12 mouse cellular contexts compared by ENCODE assay signal in genomic region chr10:121349244-121349643, GRCm38 (mm10). TPM values are rescaled to one million over a fixed set of nuclear protein-coding genes. Genes with fewer than 3 reads are reported as not detected.
A peak's percentile ranks its signal among the peaks of the same experiment; 100 is the strongest.
DNase-seq lines count a peak whose midpoint lies in the region; ATAC-seq and TF ChIP-seq lines count a peak whose summit lies in the region.
"Had no signal": no experiment of that assay in that cellular context is flagged by ENCODE, and none has a peak within 500 bp of the region (broad histone marks: within the 10 kb centered on the region; RNA-seq: fewer than 3 reads in every experiment).

No protein-coding gene starts in this region.

- peak overlapping the region; percentile 25 for H3K27ac ChIP-seq in heart, embryonic 12.5 days (ENCODE audit: poor library complexity, severe bottlenecking)
- no peak overlapping the region for H3K27ac ChIP-seq in lung, postnatal 0 days (ENCODE audit: low read length)
- H3K27ac ChIP-seq in intestine, embryonic 15.5 days: no peak overlapping the region
- no peak overlapping the region; the same call in 1 of the 2 replicates for H3K27ac ChIP-seq in stomach, postnatal 0 days (replicated peaks)
- H3K27ac ChIP-seq: hindbrain, postnatal 0 days had no signal

- no peak overlapping the region for H3K9ac ChIP-seq in heart, embryonic 12.5 days
- no peak overlapping the region for H3K9ac ChIP-seq in lung, postnatal 0 days (replicated peaks; ENCODE audit: low read depth)
- no peak overlapping the region for H3K9ac ChIP-seq in intestine, embryonic 15.5 days
- no peak overlapping the region for H3K9ac ChIP-seq in stomach, postnatal 0 days (ENCODE audit: low read length)

- intact Hi-C loops in heart, postnatal 14 days (cut with DNase I): no loop called here

- peaks cover 18% of the 10 kb centered on the region for H3K4me1 ChIP-seq in heart, embryonic 12.5 days (replicated peaks)
- 0 out of 2 replicates have a peak, but pooled peaks cover 8% of the 10 kb centered on the region for H3K4me1 ChIP-seq in lung, postnatal 0 days (ENCODE audit: insufficient read depth, low read depth, low read length)
- peaks cover 11% of the 10 kb centered on the region for H3K4me1 ChIP-seq in intestine, embryonic 15.5 days (replicated peaks)
- H3K4me1 ChIP-seq in stomach, postnatal 0 days (replicated peaks; ENCODE audit: control insufficient read depth, insufficient read depth): peaks cover 4% of the 10 kb centered on the region; the same call in 1 of the 2 replicates

- no peak for DNase-seq in heart, postnatal 14 days
- no peak for DNase-seq in lung, postnatal 0 days (ENCODE audit: low spot score)
- no peak for DNase-seq in lung, postnatal 36 days
- DNase-seq in stomach, postnatal 0 days (ENCODE audit: low spot score): no peak
- DNase-seq in testis, postnatal 14 days (ENCODE audit: low spot score): no peak
- DNase-seq: cerebellum, adult 9-10 months; liver; midbrain, embryonic 14.5 days; thymus, postnatal 14 days had no signal

- no peak for ATAC-seq in heart, embryonic 12.5 days (ENCODE audit: insufficient number of reproducible peaks, low FRiP score)
- no peak for ATAC-seq in lung, postnatal 0 days
- no peak for ATAC-seq in intestine, embryonic 15.5 days
- no peak for ATAC-seq in stomach, postnatal 0 days (ENCODE audit: low FRiP score, low TSS enrichment)
- ATAC-seq: hindbrain, postnatal 0 days had no signal

- WGBS in heart, embryonic 12.5 days: 23% methylated on average over 5 of the region's 5 CpGs
- WGBS in lung, postnatal 0 days: 30% methylated on average over 5 of the region's 5 CpGs
- WGBS in intestine, embryonic 15.5 days: 30% methylated on average over 5 of the region's 5 CpGs
- WGBS in stomach, postnatal 0 days: 30% methylated on average over 5 of the region's 5 CpGs

- no peaks in the 10 kb centered on the region; the same call in 1 of the 2 replicates for H3K9me3 ChIP-seq in heart, embryonic 12.5 days (replicated peaks)
- H3K9me3 ChIP-seq in lung, postnatal 0 days (ENCODE audit: low read length): no peaks in the 10 kb centered on the region
- H3K9me3 ChIP-seq in intestine, embryonic 15.5 days: no peaks in the 10 kb centered on the region
- no peaks in the 10 kb centered on the region for H3K9me3 ChIP-seq in stomach, postnatal 0 days (ENCODE audit: control insufficient read depth, low read length)

- H3K36me3 ChIP-seq in heart, embryonic 12.5 days: no peaks in the 10 kb centered on the region
- H3K36me3 ChIP-seq in lung, postnatal 0 days (ENCODE audit: insufficient read depth, low read length): no peaks in the 10 kb centered on the region
- no peaks in the 10 kb centered on the region for H3K36me3 ChIP-seq in intestine, embryonic 15.5 days
- no peaks in the 10 kb centered on the region for H3K36me3 ChIP-seq in stomach, postnatal 0 days (ENCODE audit: control insufficient read depth, insufficient read depth, low read length)

- H3K27me3 ChIP-seq in heart, embryonic 12.5 days (replicated peaks): peaks cover 10% of the 10 kb centered on the region; the same call in 1 of the 2 replicates
- H3K27me3 ChIP-seq in lung, postnatal 0 days (replicated peaks; ENCODE audit: insufficient read depth, low read length): no peaks in the 10 kb centered on the region
- peaks cover 7% of the 10 kb centered on the region for H3K27me3 ChIP-seq in intestine, embryonic 15.5 days (replicated peaks)
- H3K27me3 ChIP-seq in stomach, postnatal 0 days (ENCODE audit: control insufficient read depth, insufficient read depth, low read length): no peaks in the 10 kb centered on the region; the same call in 1 of the 2 replicates

- no peak for TF ChIP-seq EP300 in lung, postnatal 0 days (IDR thresholded peaks at IDR 0.05)
- TF ChIP-seq EP300 in stomach, postnatal 0 days (optimal IDR thresholded peaks at IDR 0.05): no peak

- peak overlapping the region; percentile 46 for H3K4me2 ChIP-seq in heart, embryonic 12.5 days
- peak overlapping the region; percentile 88; the same call in 1 of the 2 replicates for H3K4me2 ChIP-seq in lung, postnatal 0 days (replicated peaks; ENCODE audit: low read depth, low read length)
- H3K4me2 ChIP-seq in intestine, embryonic 15.5 days (replicated peaks): peak overlapping the region; percentile 90
- H3K4me2 ChIP-seq in stomach, postnatal 0 days (replicated peaks; ENCODE audit: low read depth): peak overlapping the region; percentile 70

- 0 out of 2 replicates have a peak overlapping the region, but pooled peaks have one; percentile 9 for H3K4me3 ChIP-seq in heart, embryonic 12.5 days
- H3K4me3 ChIP-seq in lung, postnatal 0 days (ENCODE audit: low read depth, low read length): no peak overlapping the region
- no peak overlapping the region; the same call in 1 of the 2 replicates for H3K4me3 ChIP-seq in intestine, embryonic 15.5 days (replicated peaks)
- no peak overlapping the region for H3K4me3 ChIP-seq in stomach, postnatal 0 days (ENCODE audit: low read depth, low read length)

- TF ChIP-seq CTCF in lung, postnatal 0 days (IDR thresholded peaks at IDR 0.05): no peak
- TF ChIP-seq CTCF in stomach, postnatal 0 days (IDR thresholded peaks at IDR 0.05; ENCODE audit: low read depth): no peak

RNA-seq across cellular contexts. Expression of gene Tbc1d30, which starts 1.8 kb away (rescaled TPM):
- 1.3 and 1.4 TPM in 2 replicates for polyA plus RNA-seq in heart, embryonic 12.5 days (2016; fragmentation: Nextera tagmentation; extraction: Ambion mirVana)
- total RNA-seq in heart, postnatal 14 days (2021): 1 to 10 TPM; 1.8 to 2.2 TPM
- polyA plus RNA-seq in lung, postnatal 0 days (2015; fragmentation: Nextera tagmentation; extraction: Ambion mirVana): 4.2 and 4.4 TPM in 2 replicates
- 3.5 and 4.5 TPM in 2 replicates for polyA plus RNA-seq in intestine, embryonic 15.5 days (2015; fragmentation: Nextera tagmentation; extraction: Ambion mirVana)
- 3.8 and 4.1 TPM in 2 replicates for polyA plus RNA-seq in stomach, postnatal 0 days (2015; fragmentation: Nextera tagmentation; extraction: Ambion mirVana)

RNA-seq across cellular contexts. Expression of gene Gns, which starts 15.6 kb away (rescaled TPM):
- 40.2 and 40.3 TPM in 2 replicates for polyA plus RNA-seq in heart, embryonic 12.5 days (2016; fragmentation: Nextera tagmentation; extraction: Ambion mirVana)
- total RNA-seq in heart, postnatal 14 days (2021): 10 to 100 TPM; 64.2 to 74.3 TPM
- 40.8 and 41.4 TPM in 2 replicates for polyA plus RNA-seq in lung, postnatal 0 days (2015; fragmentation: Nextera tagmentation; extraction: Ambion mirVana)
- polyA plus RNA-seq in intestine, embryonic 15.5 days (2015; fragmentation: Nextera tagmentation; extraction: Ambion mirVana): 41.4 and 42.4 TPM in 2 replicates
- polyA plus RNA-seq in stomach, postnatal 0 days (2015; fragmentation: Nextera tagmentation; extraction: Ambion mirVana): 25.7 and 26.1 TPM in 2 replicates
